Mouse (Mus musculus): ENCODE data around the gene Dennd4b. TPM values are rescaled to one million over a fixed set of nuclear protein-coding genes. Genes with fewer than 3 reads are reported as not detected.

Gene Dennd4b
- 10 to 100 TPM; 28.2 to 29.4 TPM for total RNA-seq (2021)
- long read RNA-seq, experiment 1, full-length matches to known transcripts = 1 of 21 reads
- long read RNA-seq, experiment 1, partial matches to known transcripts = 17 of 21 reads
- long read RNA-seq, experiment 1, other reads (novel, unspliced or antisense) = 3 of 21 reads
- long read RNA-seq, experiment 2, full-length matches to known transcripts = 2 of 22 reads
- long read RNA-seq, experiment 2, partial matches to known transcripts = 17 of 22 reads
- long read RNA-seq, experiment 2, other reads (novel, unspliced or antisense) = 3 of 22 reads

DNA sequence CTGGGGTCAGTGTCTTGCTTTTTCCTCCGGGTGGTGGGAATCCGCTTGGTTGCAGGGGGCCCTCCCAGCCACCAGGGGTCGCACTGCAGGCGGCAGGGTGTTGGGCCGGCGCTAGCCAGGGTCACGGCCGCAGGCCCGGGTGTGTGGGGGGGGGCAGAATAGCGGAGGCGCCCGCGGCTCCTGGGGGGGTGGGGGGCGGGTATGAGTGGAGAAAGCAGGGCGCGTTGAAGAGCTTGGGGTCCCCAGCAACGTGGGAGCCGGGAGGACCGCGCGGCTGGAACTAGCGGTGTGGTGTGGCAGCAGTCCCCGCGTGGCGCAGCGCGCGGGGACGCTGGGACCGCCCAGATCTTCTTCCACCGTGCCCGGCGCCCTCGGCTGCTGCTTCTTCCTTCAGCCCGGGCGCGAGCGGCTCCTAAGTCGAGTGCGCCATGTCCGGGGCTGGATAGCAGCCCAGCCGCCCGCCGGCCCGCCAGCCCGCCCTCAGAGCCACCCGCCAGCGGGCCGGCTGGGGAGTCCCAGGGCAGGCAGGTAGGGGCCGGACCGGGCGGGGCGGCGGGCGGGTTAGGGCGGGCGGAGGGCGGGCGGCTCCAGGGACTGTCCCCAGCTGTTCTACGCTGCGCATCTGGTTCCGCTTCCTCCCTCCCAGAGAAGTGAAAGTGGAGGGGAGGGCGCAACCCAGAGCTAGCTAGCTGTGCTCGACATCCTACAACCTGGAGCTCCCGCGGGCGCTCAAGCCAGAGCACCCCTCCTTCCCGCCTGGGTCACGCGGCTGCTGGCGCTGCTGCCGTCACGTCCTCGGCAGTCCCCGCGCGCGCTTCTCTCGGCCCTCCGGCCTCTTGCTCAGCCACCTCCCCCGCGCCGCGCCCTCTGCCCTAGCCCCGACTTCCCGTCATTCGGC, at the start of gene Dennd4b:
Dennd4b (plus strand) TSS at position 152 of the 898 bp plus-strand sequence.
- DNase-seq (ENCODE audit: low spot score in 2 of 2) = peak; percentile 83 to 87
- intact Hi-C loops (cut with DNase I) = loop anchor here (5.0 kb wide), 1 partner anchor 107 kb away; no protein-coding TSS in a partner anchor

DNA sequence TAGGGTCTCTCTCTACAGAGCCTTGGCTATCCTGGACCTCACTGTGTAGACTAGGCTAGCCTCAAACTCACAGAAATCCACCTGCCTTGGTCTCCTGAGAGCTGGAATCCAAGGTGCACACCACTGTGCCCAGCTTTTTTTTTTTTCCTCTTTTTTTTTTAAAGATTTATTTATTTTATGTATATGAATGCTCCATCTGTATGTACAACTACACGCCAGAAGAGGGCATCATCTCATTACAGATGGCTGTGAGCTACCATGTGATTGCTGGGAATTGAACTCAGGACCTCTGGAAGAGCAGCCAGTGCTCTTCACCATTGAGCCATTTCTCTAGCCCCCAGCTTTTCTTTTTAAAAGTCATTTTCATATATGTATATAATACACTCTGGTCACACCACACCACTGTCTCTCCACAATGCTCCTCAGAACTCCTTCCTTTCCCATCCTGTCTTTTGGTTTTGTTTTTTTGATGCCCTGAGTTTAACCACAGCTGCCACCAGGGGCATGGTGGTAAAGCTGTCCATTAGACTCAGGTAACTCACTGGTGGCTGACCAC, 49.1 kb upstream of the Dennd4b start:
- intact Hi-C loops (cut with DNase I) = no loop called here

DNA sequence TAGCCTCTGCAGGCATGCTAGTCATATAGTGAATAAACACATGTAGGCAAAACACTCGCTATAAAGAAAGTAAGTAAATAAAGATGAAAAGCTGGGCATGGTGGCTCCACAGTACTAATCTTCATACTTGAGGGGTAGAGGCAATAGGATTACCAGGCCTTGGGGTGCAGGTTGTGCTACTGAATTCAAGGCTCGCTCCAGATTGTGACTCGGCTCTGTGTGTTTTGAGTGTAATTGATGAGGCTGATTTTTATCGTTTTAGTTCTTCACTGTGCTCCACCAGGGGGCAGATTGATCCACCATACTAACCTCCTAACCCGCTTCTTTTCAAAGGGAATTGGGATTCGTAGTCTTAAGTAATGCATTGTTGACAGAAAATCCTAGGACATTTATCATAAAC, 44.9 kb upstream of the Dennd4b start:
- peak in 1 of 2 experiments; percentile 65 for DNase-seq (ENCODE audit: low spot score in 2 of 2)
- intact Hi-C loops (cut with DNase I) = loop anchor here (5.0 kb wide), 1 partner anchor 152 kb away; no protein-coding TSS in a partner anchor

More for the DNA sequence above, 49.1 kb upstream of the Dennd4b start:
- DNase-seq (ENCODE audit: low spot score in 2 of 2) = no peak

DNA sequence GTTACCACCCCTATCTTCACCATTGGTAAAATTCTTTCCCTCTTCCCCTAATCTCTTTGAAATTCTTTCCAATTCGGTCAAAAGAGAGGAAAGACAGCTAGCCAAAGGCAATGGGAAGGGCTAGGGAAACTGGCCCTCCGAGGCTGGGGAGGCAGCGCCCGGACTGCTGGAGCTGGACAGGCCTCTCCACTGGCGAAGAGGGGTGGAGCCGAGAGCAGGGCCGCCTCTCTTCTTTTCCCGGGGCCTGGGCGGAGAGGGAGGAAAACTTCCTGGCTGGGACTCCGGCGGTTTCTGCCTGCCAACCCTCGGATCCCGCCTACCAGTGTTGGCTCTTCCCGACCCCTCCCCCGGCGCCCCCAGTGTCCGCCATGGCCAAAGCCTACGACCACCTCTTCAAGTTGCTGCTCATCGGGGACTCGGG, 44.4 kb upstream of the Dennd4b start:
- intact Hi-C loops (cut with DNase I) = loop anchor here (5.0 kb wide), 1 partner anchor 152 kb away; no protein-coding TSS in a partner anchor
- peak in 1 of 2 experiments; percentile 35 for DNase-seq (ENCODE audit: low spot score in 2 of 2)

DNA sequence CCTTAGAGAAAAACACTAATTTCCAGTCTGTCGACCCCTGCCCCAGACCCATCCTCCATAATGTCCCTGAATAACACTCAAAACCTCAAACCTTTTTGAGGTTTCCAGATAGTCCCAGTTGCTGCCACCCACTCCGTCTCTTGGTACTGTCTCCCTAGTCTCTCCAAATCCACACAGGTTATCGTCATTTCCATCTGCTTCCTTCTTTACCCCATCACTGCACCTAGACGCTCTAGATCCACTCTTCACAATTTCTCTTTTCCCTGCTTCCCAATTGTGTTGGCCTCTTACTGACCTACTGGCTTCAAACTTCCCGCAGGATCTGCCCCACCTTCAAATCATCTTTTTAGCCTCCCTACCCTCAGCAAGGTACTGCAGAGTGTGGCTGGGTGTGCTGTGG, 43.9 kb upstream of the Dennd4b start:
- intact Hi-C loops (cut with DNase I) = loop anchor here (5.0 kb wide), 1 partner anchor 151 kb away; no protein-coding TSS in a partner anchor
- no peak for DNase-seq (ENCODE audit: low spot score in 2 of 2)

DNA sequence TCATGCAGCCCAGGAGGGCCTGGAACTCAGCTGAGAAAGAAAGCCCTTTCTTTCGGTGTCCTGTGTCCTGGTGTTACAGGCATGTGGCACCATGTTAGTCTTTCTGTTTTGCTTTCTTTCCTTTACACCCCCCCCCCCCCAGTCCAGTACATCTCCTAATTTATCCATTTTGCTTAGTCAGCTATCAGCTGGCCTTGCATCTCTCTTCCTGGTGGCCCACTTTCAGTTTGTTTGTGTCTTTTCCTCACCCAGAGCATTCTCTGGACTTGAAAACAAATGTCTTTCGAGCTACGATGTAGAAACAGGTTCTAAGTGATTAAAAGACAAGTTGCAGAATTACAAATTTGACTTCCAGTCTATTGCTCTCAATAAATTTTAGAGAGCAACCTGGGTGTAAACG, 42.5 kb upstream of the Dennd4b start:
- DNase-seq (ENCODE audit: low spot score in 2 of 2) = no peak
- intact Hi-C loops (cut with DNase I) = loop anchor here (5.0 kb wide), 1 partner anchor 150 kb away; no protein-coding TSS in a partner anchor

DNA sequence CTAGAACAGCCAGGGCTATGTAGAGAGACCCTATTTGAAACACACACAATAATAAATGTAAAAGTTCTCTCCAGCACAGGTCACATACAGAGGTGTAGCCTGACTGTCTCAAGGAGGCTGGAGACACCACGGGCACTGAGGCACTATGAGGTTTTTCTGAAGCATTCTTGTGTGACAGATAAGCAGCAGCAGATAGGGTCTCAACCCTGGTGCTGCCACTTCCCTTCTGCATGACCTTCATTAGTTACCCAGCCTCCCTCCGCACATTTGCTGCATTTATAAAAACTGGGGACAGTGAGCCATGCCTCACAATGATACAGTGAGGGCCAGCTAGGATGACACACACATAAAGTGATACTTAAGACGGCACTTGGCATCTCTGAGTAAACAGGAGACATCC, 42.0 kb upstream of the Dennd4b start:
- no peak for DNase-seq (ENCODE audit: low spot score in 2 of 2)
- intact Hi-C loops (cut with DNase I) = loop anchor here (5.0 kb wide), 1 partner anchor 149 kb away; no protein-coding TSS in a partner anchor

DNA sequence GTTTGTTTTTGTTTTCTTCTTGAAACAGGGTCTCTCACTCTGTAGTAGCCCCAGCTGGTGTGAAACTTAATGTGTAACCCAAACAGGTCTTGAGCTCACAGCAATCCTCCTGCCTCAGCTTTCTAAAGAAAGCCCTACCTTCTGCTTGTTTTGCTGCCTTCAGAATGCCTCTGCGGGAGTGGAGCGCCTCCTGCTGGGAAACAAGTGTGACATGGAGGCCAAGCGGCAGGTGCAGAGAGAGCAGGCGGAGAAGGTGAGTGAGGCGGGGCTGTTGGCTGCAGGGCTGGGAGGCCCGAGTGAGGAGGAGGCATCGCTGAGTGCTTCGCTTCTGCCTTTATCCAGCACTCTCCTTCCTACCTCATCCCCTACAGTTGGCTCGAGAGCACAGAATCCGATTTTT, 40.7 kb upstream of the Dennd4b start:
- intact Hi-C loops (cut with DNase I) = loop anchor here (2.0 to 5.0 kb wide), 2 partner anchors 44 to 148 kb away; no protein-coding TSS in a partner anchor
- no peak for DNase-seq (ENCODE audit: low spot score in 2 of 2)

DNA sequence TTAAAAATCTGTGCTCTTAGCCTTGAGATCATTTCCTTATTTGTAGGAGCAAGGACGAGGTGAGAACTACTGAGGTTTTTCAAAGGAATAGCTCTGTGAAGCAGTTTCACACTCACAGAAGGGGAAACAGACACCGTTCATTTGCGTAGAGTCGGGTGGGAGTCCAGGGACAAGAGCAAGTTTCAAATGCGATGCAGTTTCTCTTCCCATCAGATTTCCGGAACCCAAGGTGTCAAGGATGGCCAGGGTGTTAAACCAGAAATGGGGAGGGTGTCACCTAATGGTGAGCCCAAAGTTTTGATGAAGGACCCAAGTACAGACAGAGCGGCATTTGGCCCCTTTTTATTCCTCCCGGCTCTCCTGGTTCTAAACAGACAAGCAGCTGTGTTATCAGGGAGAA, 33.9 kb upstream of the Dennd4b start:
- DNase-seq (ENCODE audit: low spot score in 2 of 2) = no peak
- intact Hi-C loops (cut with DNase I) = no loop called here

DNA sequence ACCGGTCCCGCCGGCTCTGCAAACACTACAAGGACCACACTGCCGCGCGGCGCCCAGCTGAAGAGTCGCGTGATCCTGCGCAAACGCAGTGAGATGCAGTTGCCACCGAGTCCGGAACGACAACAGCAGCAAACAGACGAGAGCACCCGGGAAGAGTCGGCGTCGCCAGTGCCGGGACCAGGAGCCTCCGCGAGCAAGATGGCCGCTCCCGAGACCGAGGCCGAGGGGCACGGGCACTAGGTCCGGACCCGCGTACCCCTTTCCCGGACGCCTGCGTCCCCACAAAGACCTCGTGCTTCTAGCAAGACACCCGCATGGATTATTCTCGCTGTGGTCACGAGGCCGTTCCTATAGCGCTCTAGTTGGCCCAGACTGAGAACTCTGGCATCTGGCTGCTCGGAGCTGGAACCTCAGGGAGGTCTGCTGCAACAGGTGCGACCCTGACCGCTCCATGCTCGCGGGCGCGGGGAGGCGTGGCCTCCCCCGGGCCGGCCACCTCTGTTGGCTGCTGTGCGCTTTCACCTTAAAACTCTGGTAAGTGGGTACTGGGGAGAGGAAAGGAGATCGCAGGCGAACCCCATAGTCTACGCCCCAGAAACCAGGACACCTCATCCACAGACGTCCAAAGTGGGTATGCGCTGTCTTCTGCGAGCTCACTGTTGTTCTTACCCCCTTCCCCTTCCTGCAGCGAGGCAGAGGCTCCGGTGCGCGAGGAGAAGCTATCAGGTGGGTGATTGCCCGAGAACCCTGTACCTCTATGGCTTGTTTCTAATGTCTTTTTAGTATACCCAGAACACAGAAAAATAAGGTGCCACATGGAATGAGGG, 33.3 kb upstream of the Dennd4b start, which contains the start of gene Jtb:
Jtb (plus strand) TSS at position 91 of the 827 bp plus-strand sequence.
- intact Hi-C loops (cut with DNase I) = no loop called here
- DNase-seq (ENCODE audit: low spot score in 2 of 2) = peak; percentile 97

DNA sequence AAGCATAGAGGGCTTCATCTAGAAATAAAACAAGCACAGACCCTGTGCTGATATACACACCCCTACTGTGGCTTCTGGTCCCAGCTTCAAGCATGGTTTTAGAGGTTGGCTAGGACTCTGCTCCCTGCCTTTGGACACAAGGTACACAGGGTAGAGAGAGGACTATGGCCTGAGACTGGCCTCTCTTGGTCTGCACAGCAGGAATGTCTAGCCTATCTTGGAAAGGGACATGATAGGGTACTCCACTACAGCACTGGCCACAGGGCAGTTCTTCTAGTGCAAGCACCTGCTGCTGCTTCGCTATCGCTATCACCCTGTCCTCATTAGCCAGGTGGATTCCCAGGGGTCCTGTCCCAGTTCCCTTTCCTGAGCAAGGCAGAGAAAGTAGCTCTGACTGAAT, 23.7 kb upstream of the Dennd4b start:
- no peak for DNase-seq (ENCODE audit: low spot score in 2 of 2)
- intact Hi-C loops (cut with DNase I) = no loop called here

DNA sequence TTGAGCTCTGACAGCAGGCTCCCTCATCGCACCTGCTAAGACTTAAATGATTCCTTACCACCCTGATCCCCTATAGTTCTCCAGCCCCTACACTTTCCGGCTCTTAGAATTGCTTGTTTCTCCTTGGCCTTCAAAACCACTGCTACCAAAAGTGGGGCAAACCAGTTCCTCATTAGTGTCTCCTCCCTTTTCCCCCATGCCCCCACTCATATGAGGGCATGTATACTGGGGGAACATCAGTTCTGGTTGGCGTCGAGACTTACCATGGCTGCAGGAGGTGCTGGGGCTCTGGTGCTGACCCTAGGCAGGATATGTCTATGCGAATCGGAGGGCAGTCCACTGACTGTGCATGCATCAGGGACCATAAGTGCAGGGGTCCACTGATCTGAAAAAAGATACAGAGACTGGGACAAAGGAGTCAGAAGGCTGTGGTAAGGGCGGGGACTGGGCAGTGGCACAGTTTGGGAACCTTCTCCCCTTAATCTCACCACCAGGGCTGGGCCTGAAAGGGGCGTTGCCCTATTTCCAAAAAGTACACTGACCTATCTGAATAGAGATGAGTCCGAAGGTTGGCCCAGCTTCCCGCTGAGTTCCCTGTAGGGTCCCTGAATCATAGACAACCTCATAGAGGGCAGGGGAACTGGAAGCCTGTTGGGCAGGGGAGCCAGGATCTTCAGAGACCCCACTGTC, 23.2 kb upstream of the Dennd4b start:
- intact Hi-C loops (cut with DNase I) = no loop called here
- no peak for DNase-seq (ENCODE audit: low spot score in 2 of 2)

DNA sequence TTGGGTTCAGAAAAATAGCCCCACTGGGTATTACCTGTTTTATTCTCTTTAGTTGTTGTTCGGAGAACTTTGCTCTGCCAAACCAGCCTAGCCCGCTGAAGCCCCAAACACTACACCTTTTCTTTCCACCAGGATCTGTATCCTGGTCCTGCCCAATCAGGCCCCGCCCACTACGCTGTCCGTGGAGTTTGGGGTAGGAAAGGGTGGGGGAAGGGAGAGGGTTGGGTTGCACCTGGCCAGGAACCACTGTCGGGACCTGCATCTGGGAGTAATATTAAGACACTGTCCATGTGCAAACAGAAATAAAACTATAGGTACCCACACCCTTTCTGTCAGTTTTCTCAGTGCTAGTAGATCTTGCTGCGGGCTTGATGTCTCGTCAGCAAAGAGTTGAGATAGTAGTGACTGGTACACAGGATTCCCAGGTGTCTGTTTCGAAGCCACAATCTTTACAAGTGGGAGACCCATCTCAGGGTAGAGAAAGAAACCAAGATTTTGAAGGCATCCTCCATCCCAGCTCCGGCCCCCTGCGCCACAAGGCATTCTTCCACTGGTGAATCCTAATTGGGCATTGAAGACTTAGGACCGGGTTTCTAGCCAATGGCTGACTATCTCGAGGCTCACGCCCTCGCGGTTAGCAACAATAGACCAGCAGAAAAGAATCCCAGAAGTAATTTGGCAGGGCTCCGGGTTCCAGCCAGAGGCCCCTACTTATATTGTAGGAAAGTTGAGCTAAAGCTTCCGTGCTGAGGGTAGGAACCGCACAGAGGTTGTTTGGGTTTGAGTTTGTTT, 21.8 kb upstream of the Dennd4b start, which contains the start of gene Creb3l4:
Creb3l4 (minus strand) TSS at position 529 of the 792 bp plus-strand sequence.
- DNase-seq (ENCODE audit: low spot score in 2 of 2) = no peak
- intact Hi-C loops (cut with DNase I) = no loop called here

DNA sequence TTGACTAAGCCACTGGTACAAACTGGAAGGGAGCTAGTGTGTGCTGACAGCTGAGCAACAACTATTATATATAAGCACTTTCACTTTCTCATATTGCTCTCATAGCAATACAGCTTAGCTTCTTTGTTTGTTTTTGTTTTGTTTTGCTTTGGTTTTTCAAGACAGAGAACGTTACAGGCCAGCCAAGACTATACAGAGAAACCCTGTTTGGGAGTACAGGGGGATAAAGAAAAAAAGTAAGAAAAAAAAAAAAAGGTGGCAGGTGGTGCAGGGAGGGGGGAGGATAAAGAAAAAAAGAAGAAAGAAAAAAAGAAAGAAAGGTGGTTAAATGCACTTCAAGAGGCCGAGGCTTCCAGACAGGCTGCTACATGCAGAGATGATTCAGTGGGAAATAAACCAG, 19.6 kb upstream of the Dennd4b start:
- DNase-seq (ENCODE audit: low spot score in 2 of 2) = no peak
- intact Hi-C loops (cut with DNase I) = no loop called here

DNA sequence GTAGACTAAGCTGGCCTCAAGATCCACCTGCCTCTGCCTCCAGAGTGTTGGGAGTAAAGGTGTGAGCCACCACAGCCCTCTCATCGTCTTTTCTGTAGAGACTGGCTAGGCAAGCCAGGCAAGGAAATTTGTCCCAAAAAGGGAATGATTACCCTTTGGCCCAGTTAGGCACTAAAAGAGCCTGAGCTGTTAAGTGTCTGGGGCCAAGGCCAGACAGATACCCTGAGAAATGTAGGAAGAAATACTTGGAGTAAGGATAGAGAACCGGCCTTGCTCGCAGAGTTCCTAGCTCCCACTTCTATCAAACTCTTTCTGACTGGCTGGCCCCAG, 17.4 kb upstream of the Dennd4b start:
- intact Hi-C loops (cut with DNase I) = no loop called here
- DNase-seq (ENCODE audit: low spot score in 2 of 2) = no peak

DNA sequence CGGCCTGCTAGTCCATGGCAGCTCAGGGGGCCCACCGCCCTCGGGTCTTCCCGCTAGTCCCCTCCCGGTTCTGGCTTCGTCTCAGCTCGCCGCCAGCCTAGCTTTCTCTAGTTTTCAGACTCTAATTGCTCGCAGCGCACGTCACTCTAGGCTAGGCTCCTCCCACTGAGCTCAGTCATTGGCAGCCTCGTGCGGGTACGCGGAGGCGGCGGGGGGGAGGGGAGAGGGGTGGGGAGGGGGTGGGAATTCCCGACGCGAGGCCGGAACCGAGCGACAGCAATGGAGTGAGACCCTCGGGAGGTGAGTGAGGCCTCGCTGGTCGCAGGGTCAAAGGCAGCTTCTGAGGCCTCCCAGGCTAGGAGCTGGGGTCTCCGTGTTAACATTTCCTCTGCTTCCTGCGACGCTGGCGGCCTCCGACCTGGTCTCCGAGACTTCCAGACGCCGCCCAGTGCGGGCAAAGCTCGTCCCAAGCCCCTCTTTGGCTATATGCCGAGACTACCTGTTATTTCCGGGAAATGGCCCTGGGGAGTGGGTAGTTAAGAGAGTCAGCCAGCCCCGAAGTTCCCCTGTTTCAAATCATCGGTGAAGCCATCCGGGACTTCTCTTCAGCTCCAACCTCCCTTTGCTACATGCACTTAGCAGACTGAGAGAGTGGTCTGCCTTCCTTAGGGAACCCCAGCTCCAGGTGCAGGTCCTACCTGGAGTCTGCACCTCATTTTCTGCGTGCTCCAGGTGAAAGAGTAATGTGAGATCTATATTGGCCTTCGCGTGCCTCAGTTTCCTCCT, 16.8 kb upstream of the Dennd4b start, which contains the start of gene Slc39a1:
Slc39a1 (plus strand) TSS at position 213 of the 786 bp plus-strand sequence.
- DNase-seq (ENCODE audit: low spot score in 2 of 2) = peak; percentile 93 to 95
- intact Hi-C loops (cut with DNase I) = no loop called here

DNA sequence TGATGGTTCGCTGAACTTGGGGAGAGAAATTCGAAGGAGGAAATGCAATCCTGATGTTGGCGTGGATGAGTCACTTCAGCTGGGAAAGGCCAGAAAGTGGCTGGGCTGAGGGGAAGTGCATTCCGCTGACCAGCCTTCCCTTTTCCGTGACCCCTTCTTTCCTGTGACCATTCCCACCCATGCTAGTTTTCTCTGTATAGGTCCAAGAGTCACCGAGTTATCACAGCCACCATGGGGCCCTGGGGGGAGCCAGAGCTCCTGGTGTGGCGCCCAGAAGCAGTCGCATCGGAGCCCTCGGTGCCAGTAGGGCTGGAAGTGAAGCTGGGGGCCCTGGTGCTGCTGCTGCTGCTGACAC, 16.3 kb upstream of the Dennd4b start:
- intact Hi-C loops (cut with DNase I) = no loop called here
- no peak for DNase-seq (ENCODE audit: low spot score in 2 of 2)

All from left cerebral cortex, postnatal 14 days (tissue).